Mouse (Mus musculus): ENCODE measurements around the gene Slc43a1.

GRCm38 (mm10) chr2:84792516-84792915 is 46.1 kb upstream of the Slc43a1 start:
- TF ChIP-seq CTCF (IDR thresholded peaks at IDR 0.05; ENCODE audit: control insufficient read depth, insufficient read depth, low read length): no peak
- no peak for TF ChIP-seq POLR2A (IDR thresholded peaks at IDR 0.05; ENCODE audit: borderline replicate concordance, control insufficient read depth, low read depth, low read length)
